Mouse (Mus musculus) small intestine, adult 2 months (tissue): ENCODE measurements around the gene Olfr1279.

Source experiments
- CTCF ChIP-seq: fragments of 200-500 bp; IDR thresholded peaks from 2 replicates; pipeline ENCODE4 v1.5.1; 2012; ENCODE audit warnings: low read depth, mild to moderate bottlenecking, control low read depth, inconsistent platforms, low read length, moderate library complexity, mixed read lengths; ENCODE audit not compliant: insufficient replicate concordance, insufficient read length; ENCODE audit errors: extremely low read depth
- POLR2A ChIP-seq: fragments of 200-500 bp; IDR thresholded peaks from 2 replicates; pipeline ENCODE4 v1.6.1; 2012; ENCODE audit warnings: low read depth, mild to moderate bottlenecking, control low read depth, inconsistent platforms, low read length, moderate library complexity

GRCm38 (mm10) chr2:111298541-111298940, 1.9 kb upstream of the Olfr1279 start:
- TF ChIP-seq POLR2A (no peak), CTCF (no peak)
